Mouse (Mus musculus): ENCODE data around the gene Plekhg6. TPM values are rescaled to one million over a fixed set of nuclear protein-coding genes. Genes with fewer than 3 reads are reported as not detected.

Gene Plekhg6
- polyA plus RNA-seq, 1 experiment from 2014 or later = 0.23 TPM

DNA sequence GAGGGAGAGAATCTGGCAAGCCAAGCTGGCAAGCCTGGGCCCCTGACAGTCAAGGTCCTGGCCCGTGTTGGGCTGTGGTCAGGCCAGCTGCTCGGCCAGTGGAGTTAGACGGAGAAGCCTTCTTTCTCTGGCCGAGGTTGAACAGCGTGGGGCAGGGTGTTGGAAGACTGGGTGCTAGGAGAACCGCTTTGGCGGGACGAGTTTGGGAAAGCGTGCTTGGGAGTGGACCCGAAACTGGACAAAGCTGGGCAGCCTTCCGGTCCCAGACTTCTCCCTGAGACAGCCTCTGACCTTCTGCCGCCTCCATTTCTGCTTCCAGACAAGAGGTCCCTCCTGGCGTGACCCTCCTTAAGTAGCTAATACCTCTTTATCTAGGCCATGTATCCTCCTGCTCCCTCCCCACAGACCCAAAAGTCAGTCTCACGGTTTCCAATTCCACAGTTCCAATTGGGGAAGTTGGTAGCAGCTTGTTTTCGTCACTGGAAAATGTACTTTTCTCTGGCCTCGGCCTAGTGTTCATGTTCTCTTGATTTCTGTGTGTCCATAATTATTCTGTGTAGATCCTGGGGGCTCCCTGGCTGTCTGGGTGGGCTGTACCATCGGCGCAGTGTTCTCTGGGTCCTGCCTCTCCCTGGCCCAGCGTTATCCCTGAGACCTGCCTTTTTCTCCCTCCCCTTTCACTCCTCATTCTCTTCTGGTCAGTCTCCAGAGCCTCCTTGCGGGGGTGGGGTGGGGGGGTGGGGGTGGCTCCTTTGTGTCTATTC, 30.2 kb downstream of the Plekhg6 start:
- peak overlapping the region; percentile 49 for H3K9ac ChIP-seq
- peaks cover 24% of the 10 kb centered on the region for H3K4me1 ChIP-seq (replicated peaks; ENCODE audit: control insufficient read depth, insufficient read depth, low read length)
- no peak for ATAC-seq (ENCODE audit: low FRiP score)
- H3K27me3 ChIP-seq (ENCODE audit: control insufficient read depth, insufficient read depth, low read length) = 0 out of 2 replicates have a peak, but pooled peaks cover 14% of the 10 kb centered on the region
- H3K4me2 ChIP-seq (replicated peaks) = peak overlapping the region; percentile 55
- 12% methylated on average over 20 of the region's 20 CpGs for WGBS
- H3K4me3 ChIP-seq (replicated peaks; ENCODE audit: low read length) = peak overlapping the region; percentile 34
- H3K36me3 ChIP-seq (replicated peaks; ENCODE audit: control insufficient read depth, insufficient read depth) = no peaks in the 10 kb centered on the region
- H3K27ac ChIP-seq = peak overlapping the region; percentile 24; the same call in 1 of the 2 replicates
- no peaks in the 10 kb centered on the region for H3K9me3 ChIP-seq (ENCODE audit: control insufficient read depth, low read length)
- no peak for DNase-seq (ENCODE audit: low spot score)

DNA sequence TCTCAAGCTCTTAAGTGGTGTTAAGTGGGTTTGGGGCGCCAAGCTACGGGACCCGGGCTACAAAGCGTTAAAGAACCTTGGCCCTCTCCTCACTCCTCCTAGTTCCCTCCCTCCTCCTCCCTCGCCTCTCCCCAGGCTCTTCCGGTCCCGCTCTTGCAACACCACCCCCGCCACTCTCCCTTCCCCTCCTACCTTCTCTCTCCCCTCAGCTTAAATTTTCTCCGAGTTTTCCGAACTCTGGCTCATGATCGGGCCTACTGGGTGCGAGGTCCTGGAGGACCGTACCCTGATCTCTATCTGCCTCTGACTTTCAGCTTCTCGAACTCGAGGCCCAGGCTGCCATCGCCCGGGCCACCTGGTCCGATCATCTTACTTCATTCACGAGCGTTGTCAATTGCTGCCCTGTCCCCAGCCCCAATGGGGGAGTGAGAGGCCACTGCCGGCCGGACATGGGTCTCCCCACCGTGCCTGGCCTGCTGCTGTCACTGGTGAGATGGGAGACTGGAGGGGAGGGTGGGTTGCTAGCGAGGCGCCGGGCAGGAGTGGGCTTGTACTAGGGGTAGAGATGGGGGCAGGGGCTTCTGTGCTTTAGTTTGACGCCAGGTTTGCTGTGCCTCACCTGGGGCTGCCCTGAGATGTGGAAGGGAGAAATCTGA, 30.9 kb downstream of the Plekhg6 start:
- ATAC-seq (ENCODE audit: low FRiP score) (no peak), DNase-seq (ENCODE audit: low spot score) (peak; percentile 40)
- Histone ChIP-seq H3K27me3 (ENCODE audit: control insufficient read depth, insufficient read depth, low read length) (0 out of 2 replicates have a peak, but pooled peaks cover 14% of the 10 kb centered on the region), H3K4me1 (replicated peaks; ENCODE audit: control insufficient read depth, insufficient read depth, low read length) (peaks cover 17% of the 10 kb centered on the region), H3K36me3 (replicated peaks; ENCODE audit: control insufficient read depth, insufficient read depth) (no peaks in the 10 kb centered on the region), H3K4me2 (replicated peaks) (peak overlapping the region; percentile 55), H3K27ac (peak overlapping the region; percentile 24; the same call in 1 of the 2 replicates), H3K9ac (peak overlapping the region; percentile 49), H3K4me3 (replicated peaks; ENCODE audit: low read length) (peak overlapping the region; percentile 34), H3K9me3 (ENCODE audit: control insufficient read depth, low read length) (no peaks in the 10 kb centered on the region)
- WGBS = under 1% methylated on average over 27 of the region's 27 CpGs

DNA sequence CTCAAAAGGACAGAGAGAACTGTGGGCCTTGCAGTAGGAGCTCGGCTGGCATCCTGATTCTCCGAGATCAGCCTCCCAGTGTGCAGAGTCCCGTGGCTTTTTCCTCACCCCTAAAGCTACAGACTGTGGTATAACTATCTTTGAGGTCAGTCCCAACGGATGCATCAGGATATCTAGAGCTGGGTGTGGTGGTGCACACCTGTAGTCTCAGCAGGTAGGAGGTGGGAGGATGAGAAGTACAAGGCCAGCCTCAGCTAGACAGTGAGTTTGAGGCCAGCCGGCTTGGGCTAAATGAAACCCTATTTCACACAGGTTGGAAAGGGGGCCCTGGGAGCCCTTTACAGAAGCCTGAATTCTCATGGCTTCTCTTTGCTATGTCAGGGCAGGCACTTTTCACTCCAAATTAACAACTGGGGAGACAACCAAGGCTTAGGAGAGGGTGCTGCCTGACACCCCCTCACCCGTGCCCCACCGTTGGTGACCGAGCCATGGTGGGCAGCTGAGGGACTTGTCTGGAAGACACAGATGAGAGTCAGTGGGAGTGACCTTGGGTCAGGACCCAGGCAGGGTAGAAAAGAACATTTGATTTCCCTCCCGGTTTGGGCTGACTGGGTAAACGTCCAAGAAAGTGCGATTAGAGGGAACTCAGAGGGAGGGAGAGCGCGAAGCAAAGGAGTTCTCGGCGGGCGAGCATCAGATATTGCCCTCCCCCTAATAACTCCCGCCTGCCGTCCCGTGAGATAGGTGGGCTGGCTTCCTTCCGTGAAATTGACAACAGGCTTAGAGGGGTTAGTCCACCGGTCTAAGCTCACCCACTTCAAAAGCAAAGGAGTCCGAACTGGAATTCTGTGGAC, 31.6 kb downstream of the Plekhg6 start, which contains the start of gene Tnfrsf1a:
Gene Tnfrsf1a (plus strand): TSS at position 642 of the 854 bp plus-strand sequence.
- Histone ChIP-seq H3K4me1 (replicated peaks; ENCODE audit: control insufficient read depth, insufficient read depth, low read length) (peaks cover 14% of the 10 kb centered on the region), H3K36me3 (replicated peaks; ENCODE audit: control insufficient read depth, insufficient read depth) (no peaks in the 10 kb centered on the region), H3K9ac (peak within 1 kb of the TSS; percentile 49), H3K4me3 (replicated peaks; ENCODE audit: low read length) (peak within 1 kb of the TSS; percentile 34), H3K27me3 (ENCODE audit: control insufficient read depth, insufficient read depth, low read length) (0 out of 2 replicates have a peak, but pooled peaks cover 14% of the 10 kb centered on the region), H3K4me2 (replicated peaks) (peak within 1 kb of the TSS; percentile 55), H3K9me3 (ENCODE audit: control insufficient read depth, low read length) (no peaks in the 10 kb centered on the region), H3K27ac (peak within 1 kb of the TSS; percentile 24; the same call in 1 of the 2 replicates)
- DNase-seq (ENCODE audit: low spot score) = no peak
- ATAC-seq (ENCODE audit: low FRiP score) = no peak
- WGBS = 6% methylated on average over 22 of the region's 22 CpGs

DNA sequence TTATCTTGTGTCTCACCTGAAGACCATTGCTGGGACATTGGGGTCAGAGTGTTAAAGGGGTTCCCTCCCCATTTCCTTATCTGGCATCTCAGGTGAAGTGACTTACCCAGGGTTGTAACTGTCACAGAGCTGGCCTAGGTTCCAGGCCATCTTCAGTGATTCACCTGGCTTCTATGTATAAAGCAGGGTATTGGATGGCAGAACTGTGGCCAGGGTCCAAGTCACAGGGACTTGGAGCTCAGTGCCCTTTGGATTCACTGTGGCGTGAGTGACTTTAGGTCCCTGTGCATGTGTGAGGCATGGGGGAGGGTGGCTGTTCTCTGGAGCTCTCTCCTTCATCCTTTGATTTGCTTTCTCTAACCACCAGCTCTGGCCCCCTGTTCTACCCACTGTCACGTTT, 34.6 kb downstream of the Plekhg6 start:
- H3K36me3 ChIP-seq (replicated peaks; ENCODE audit: control insufficient read depth, insufficient read depth) = no peaks in the 10 kb centered on the region
- H3K9me3 ChIP-seq (ENCODE audit: control insufficient read depth, low read length) = no peaks in the 10 kb centered on the region
- WGBS = 65% methylated on average over 2 of the region's 2 CpGs
- H3K4me3 ChIP-seq (replicated peaks; ENCODE audit: low read length) = no peak overlapping the region
- 0 out of 2 replicates have a peak, but pooled peaks cover 14% of the 10 kb centered on the region for H3K27me3 ChIP-seq (ENCODE audit: control insufficient read depth, insufficient read depth, low read length)
- ATAC-seq (ENCODE audit: low FRiP score) (no peak), DNase-seq (ENCODE audit: low spot score) (no peak)
- H3K9ac ChIP-seq = no peak overlapping the region
- H3K4me2 ChIP-seq (replicated peaks) = no peak overlapping the region
- H3K4me1 ChIP-seq (replicated peaks; ENCODE audit: control insufficient read depth, insufficient read depth, low read length) = peaks cover 14% of the 10 kb centered on the region
- H3K27ac ChIP-seq = no peak overlapping the region

DNA sequence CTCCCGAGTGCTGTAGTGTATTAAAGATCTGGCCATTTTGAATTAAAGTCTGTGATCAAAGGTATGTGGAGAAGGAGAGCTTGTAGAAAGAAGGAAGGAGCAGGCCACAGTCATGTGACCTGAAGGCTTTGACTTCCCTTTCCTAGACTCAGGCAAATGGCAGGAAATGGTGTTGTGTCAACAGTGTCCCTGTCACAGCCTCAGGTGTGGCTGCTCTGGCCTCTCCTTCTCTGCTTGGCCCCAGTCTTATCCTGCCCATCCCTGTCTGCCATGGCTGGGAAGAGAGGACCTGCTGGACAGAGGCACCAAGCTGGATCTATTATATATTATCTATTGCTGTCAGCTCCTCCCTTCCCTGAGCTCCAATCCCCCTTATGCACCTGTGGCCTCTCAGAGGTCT, 35.0 kb downstream of the Plekhg6 start:
- H3K9me3 ChIP-seq (ENCODE audit: control insufficient read depth, low read length) = no peaks in the 10 kb centered on the region
- WGBS = 61% methylated on average over 1 of the region's 1 CpGs
- H3K4me1 ChIP-seq (replicated peaks; ENCODE audit: control insufficient read depth, insufficient read depth, low read length) = peaks cover 14% of the 10 kb centered on the region
- H3K9ac ChIP-seq = no peak overlapping the region
- H3K36me3 ChIP-seq (replicated peaks; ENCODE audit: control insufficient read depth, insufficient read depth) = no peaks in the 10 kb centered on the region
- ATAC-seq (ENCODE audit: low FRiP score) (no peak), DNase-seq (ENCODE audit: low spot score) (no peak)
- no peak overlapping the region for H3K27ac ChIP-seq
- H3K4me3 ChIP-seq (replicated peaks; ENCODE audit: low read length) = no peak overlapping the region
- no peak overlapping the region for H3K4me2 ChIP-seq (replicated peaks)
- H3K27me3 ChIP-seq (ENCODE audit: control insufficient read depth, insufficient read depth, low read length) = 0 out of 2 replicates have a peak, but pooled peaks cover 14% of the 10 kb centered on the region

DNA sequence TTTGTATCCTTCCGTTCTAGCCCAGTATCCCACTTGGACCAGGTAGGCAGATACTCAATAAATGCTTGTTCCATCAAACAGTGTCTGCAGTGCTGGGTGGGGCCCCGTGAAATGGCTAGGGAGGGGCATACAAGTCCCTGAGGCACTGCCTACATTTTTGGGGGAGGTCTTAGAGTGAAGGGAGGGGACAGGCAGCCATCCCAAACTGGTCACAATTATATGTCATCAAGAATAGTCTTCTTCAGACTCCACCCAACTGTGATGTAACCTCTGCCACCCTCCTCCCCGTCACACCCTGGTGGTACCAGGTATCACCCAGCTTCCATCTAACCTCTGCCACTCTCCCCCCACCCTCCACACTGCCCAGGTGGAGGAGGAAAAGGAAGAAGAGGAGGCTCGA, 35.7 kb downstream of the Plekhg6 start:
- H3K27me3 ChIP-seq (ENCODE audit: control insufficient read depth, insufficient read depth, low read length) = 0 out of 2 replicates have a peak, but pooled peaks cover 10% of the 10 kb centered on the region
- H3K27ac ChIP-seq = no peak overlapping the region
- no peaks in the 10 kb centered on the region for H3K9me3 ChIP-seq (ENCODE audit: control insufficient read depth, low read length)
- H3K4me3 ChIP-seq (replicated peaks; ENCODE audit: low read length) = no peak overlapping the region
- no peak for ATAC-seq (ENCODE audit: low FRiP score)
- H3K4me2 ChIP-seq (replicated peaks) = no peak overlapping the region
- H3K9ac ChIP-seq = no peak overlapping the region
- no peaks in the 10 kb centered on the region for H3K36me3 ChIP-seq (replicated peaks; ENCODE audit: control insufficient read depth, insufficient read depth)
- no peak for DNase-seq (ENCODE audit: low spot score)
- 67% methylated on average over 4 of the region's 4 CpGs for WGBS
- peaks cover 9% of the 10 kb centered on the region for H3K4me1 ChIP-seq (replicated peaks; ENCODE audit: control insufficient read depth, insufficient read depth, low read length)

DNA sequence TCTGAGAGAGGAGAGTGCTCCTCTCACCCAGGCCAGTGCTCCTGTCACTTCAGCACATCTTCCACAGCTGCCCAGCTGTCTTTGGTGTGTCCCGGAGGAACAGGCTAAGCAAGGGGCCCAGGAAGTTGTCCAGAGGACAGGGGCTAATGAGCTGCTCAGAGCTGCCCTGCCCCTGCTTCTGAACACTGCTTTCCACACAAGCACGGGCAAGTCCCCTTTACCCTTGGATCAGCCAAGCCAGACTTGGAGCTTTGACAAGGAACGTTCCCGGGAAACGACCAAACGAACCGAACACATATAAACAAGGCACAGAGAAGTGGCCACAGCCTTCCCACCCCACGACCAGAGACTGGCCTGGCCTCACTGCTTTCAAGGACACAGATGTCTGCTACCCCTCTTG, 36.5 kb downstream of the Plekhg6 start:
- Histone ChIP-seq H3K9me3 (ENCODE audit: control insufficient read depth, low read length) (no peaks in the 10 kb centered on the region), H3K9ac (no peak overlapping the region), H3K4me3 (replicated peaks; ENCODE audit: low read length) (no peak overlapping the region), H3K36me3 (replicated peaks; ENCODE audit: control insufficient read depth, insufficient read depth) (no peaks in the 10 kb centered on the region), H3K4me1 (replicated peaks; ENCODE audit: control insufficient read depth, insufficient read depth, low read length) (peaks cover 3% of the 10 kb centered on the region; the same call in 1 of the 2 replicates), H3K4me2 (replicated peaks) (no peak overlapping the region), H3K27ac (no peak overlapping the region), H3K27me3 (ENCODE audit: control insufficient read depth, insufficient read depth, low read length) (0 out of 2 replicates have a peak, but pooled peaks cover 10% of the 10 kb centered on the region)
- ATAC-seq (ENCODE audit: low FRiP score) = no peak
- 43% methylated on average over 8 of the region's 8 CpGs for WGBS
- no peak for DNase-seq (ENCODE audit: low spot score)

DNA sequence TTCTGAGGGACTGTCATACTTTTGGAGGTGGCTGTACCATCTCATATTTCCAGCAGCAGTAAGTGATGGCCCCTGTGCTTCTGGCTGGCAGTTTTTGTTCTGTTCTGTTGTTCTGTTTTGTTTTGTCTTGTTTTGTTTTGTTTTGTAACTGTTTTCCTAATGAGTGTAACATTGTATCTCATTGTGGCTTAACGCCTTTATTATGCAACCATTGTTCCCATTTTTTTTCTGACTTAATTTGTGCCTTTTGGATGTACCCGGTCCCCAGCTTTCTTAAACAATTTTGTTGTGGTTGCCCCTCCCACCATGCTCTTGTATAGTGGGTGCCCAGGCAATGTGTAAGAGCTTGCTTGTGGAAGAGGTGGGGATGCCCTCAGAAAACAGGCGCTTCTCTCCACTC, 38.4 kb downstream of the Plekhg6 start:
- no peak for ATAC-seq (ENCODE audit: low FRiP score)
- WGBS = 49% methylated on average over 3 of the region's 3 CpGs
- H3K27me3 ChIP-seq (ENCODE audit: control insufficient read depth, insufficient read depth, low read length) = no peaks in the 10 kb centered on the region

More for the DNA sequence above, 38.4 kb downstream of the Plekhg6 start:
- DNase-seq (ENCODE audit: low spot score) = no peak
- Histone ChIP-seq H3K9me3 (ENCODE audit: control insufficient read depth, low read length) (no peaks in the 10 kb centered on the region), H3K4me3 (replicated peaks; ENCODE audit: low read length) (no peak overlapping the region), H3K27ac (no peak overlapping the region), H3K9ac (no peak overlapping the region), H3K4me2 (replicated peaks) (no peak overlapping the region), H3K4me1 (replicated peaks; ENCODE audit: control insufficient read depth, insufficient read depth, low read length) (no peaks in the 10 kb centered on the region), H3K36me3 (replicated peaks; ENCODE audit: control insufficient read depth, insufficient read depth) (no peaks in the 10 kb centered on the region)
